Mouse (Mus musculus) olfactory bulb, adult 2 months (tissue): ENCODE measurements around the gene Lrrc49.

Experiments used
- CTCF ChIP-seq: fragments of 200-500 bp; IDR thresholded peaks from 2 replicates; pipeline ENCODE4 v1.5.1; 2012; ENCODE audit warnings: low read depth, mild to moderate bottlenecking, low read length, moderate library complexity; ENCODE audit not compliant: insufficient read depth
- POLR2A ChIP-seq: fragments of 200-500 bp; IDR thresholded peaks from 2 replicates; pipeline ENCODE4 v1.6.1; 2012; ENCODE audit warnings: mild to moderate bottlenecking, low read depth, low read length, moderate library complexity; ENCODE audit not compliant: insufficient read depth

DNA sequence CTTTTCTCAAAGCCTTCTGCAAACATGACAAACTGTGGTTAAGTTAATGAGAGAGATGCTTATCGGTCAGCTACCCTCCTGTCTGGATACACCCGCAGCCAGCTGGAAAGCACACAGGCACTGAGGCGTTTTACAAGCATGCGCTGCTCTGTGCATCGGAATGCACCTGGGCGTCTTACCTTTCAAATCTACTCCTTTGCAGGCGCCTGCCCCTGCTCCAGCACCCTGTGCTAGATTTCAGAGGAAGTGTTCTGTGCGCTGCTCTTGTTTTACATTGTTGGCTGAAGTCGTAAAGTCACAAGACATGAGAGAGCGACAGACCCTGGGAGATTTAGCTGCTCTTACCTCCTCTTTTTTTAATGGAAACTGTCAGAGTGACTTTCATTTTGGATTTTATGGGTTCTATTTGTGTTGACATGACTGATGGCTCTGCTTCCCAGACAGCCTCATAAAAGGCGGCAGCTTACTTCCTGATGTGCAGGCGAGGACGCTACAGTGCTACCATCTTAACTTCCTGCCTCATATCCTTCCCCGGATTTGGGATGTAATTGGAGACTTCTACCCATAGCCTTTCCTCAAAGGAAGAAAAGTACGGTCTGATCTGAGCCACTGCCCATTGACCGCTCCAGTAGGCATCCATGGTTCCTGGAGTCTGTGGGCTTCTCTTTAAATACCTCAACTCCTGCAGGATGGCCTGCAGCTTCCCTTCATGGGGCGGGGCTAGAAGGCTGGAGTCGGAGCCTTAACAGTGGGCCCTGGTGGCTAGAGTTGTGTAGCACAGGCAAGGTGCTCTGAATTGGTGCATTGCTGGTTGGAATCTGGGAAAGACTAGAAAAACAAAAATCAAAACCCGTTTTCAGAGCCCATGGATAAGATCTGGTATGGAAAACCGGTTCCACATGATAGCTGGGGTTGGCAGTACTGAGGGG, 125.3 kb downstream of the Lrrc49 start:
- TF ChIP-seq CTCF, result no peak
- TF ChIP-seq POLR2A, result no peak
